Mouse (Mus musculus) heart, postnatal 25 days (tissue): ENCODE measurements at regions not wholly inside any gene's neighbourhood (a gene's known extent, or its start where the extent isn't known, plus 50 kb on each side); places are given as distances from the start of the nearest gene placed in this dataset.

Source experiments
- DNase-seq: peaks from one replicate; pipeline ENCODE4 v3.0.0; 2022; ENCODE audit warnings: low spot score
- intact Hi-C: fragments of 180-260 bp; cut with DNase I; formaldehyde crosslinking; loops from one replicate; pipeline ENCODE4 v1.15.1; 2025

- DNase-seq = no peak
Observed at GRCm38 (mm10) chr16:25580216-25580615, 103.3 kb upstream of the Trp63 start.

GRCm38 (mm10) chr16:25584337-25585069 lies 99.1 kb upstream of the Trp63 start:
- no peak for DNase-seq
- intact Hi-C loops = no loop called here

More at GRCm38 (mm10) chr16:25580216-25580615, 103.3 kb upstream of the Trp63 start:
- intact Hi-C loops = no loop called here

GRCm38 (mm10) chr16:25585070-25585454 lies 98.5 kb upstream of the Trp63 start:
- DNase-seq = no peak
- intact Hi-C loops = no loop called here

GRCm38 (mm10) chr16:25585953-25586352 lies 97.6 kb upstream of the Trp63 start:
- DNase-seq = no peak
- intact Hi-C loops = no loop called here

GRCm38 (mm10) chr16:25587879-25588347 lies 95.7 kb upstream of the Trp63 start:
- no peak for DNase-seq
- intact Hi-C loops = no loop called here

- intact Hi-C loops = no loop called here
- no peak for DNase-seq
Observed at GRCm38 (mm10) chr16:25597435-25597834, 86.1 kb upstream of the Trp63 start.

GRCm38 (mm10) chr16:25603121-25603520 lies 80.4 kb upstream of the Trp63 start:
- intact Hi-C loops = no loop called here
- no peak for DNase-seq

- no peak for DNase-seq
- intact Hi-C loops = no loop called here
Observed at GRCm38 (mm10) chr16:25615229-25615628, 68.3 kb upstream of the Trp63 start.

- intact Hi-C loops = no loop called here
- no peak for DNase-seq
Observed at GRCm38 (mm10) chr16:25615646-25616045, 67.9 kb upstream of the Trp63 start.

GRCm38 (mm10) chr16:25618898-25619297 lies 64.7 kb upstream of the Trp63 start:
- no peak for DNase-seq
- intact Hi-C loops = no loop called here

- intact Hi-C loops = no loop called here
- no peak for DNase-seq
Observed at GRCm38 (mm10) chr16:25622651-25623050, 60.9 kb upstream of the Trp63 start.

- no peak for DNase-seq
- intact Hi-C loops = no loop called here
Observed at GRCm38 (mm10) chr16:25623986-25624623, 59.5 kb upstream of the Trp63 start.

- DNase-seq = no peak
- intact Hi-C loops = no loop called here
Observed at GRCm38 (mm10) chr16:25629750-25630149, 53.8 kb upstream of the Trp63 start.

- intact Hi-C loops = no loop called here
- no peak for DNase-seq
Observed at GRCm38 (mm10) chr16:25631139-25631716, 52.3 kb upstream of the Trp63 start.
